Mouse (Mus musculus): ENCODE data around the gene Pgbd1.

- TF ChIP-seq CTCF (IDR thresholded peaks at IDR 0.05; ENCODE audit: control insufficient read depth, insufficient read depth, low read length) (no peak), POLR2A (IDR thresholded peaks at IDR 0.05; ENCODE audit: borderline replicate concordance, control insufficient read depth, low read depth, low read length) (no peak)
These were observed 32.7 kb downstream of the Pgbd1 start for GRCm38 (mm10) chr13:21407969-21408804.
